Mouse (Mus musculus): ENCODE results near the gene Eif4a2. TPM values are rescaled to one million over a fixed set of nuclear protein-coding genes. Genes with fewer than 3 reads are reported as not detected.

Eif4a2 gene
- 409 TPM for polyA plus RNA-seq (2017; shearing (Covaris generic))

GRCm38 (mm10) chr16:23107231-23107942, at the start of gene Eif4a2:
Gene Eif4a2, plus strand, starts transcription at chr16:23107444.

GRCm38 (mm10) chr16:23057668-23058447, 49.4 kb upstream of the Eif4a2 start, which contains the start of gene Kng1:
Gene Kng1, plus strand, starts transcription at chr16:23057865.

GRCm38 (mm10) chr16:23127673-23128375, 20.6 kb downstream of the Eif4a2 start, which contains the start of gene Rfc4:
Gene Rfc4, minus strand, starts transcription at chr16:23127737.

GRCm38 (mm10) chr16:23146280-23146679, 39.0 kb downstream of the Eif4a2 start, which contains the start of gene Adipoq:
Gene Adipoq, plus strand, starts transcription at chr16:23146536.

Other genes with a start within 250 kb of the Eif4a2 start
- gene Tbccd1, start 249.8 kb upstream of the Eif4a2 start, polyA plus RNA-seq (2017; shearing (Covaris generic)) = 12.7 TPM
- 78.9 TPM for gene Dnajb11, start 249.6 kb upstream of the Eif4a2 start, polyA plus RNA-seq (2017; shearing (Covaris generic))
- not detected for gene Ahsg, start 216.2 kb upstream of the Eif4a2 start, polyA plus RNA-seq (2017; shearing (Covaris generic))
- 0.28 TPM for gene Fetub, start 189.1 kb upstream of the Eif4a2 start, polyA plus RNA-seq (2017; shearing (Covaris generic))
- gene Hrg, start 156.4 kb upstream of the Eif4a2 start, polyA plus RNA-seq (2017; shearing (Covaris generic)) = not detected
- gene Kng2, start 78.0 kb upstream of the Eif4a2 start, polyA plus RNA-seq (2017; shearing (Covaris generic)) = not detected
- gene Kng1, start 49.6 kb upstream of the Eif4a2 start, polyA plus RNA-seq (2017; shearing (Covaris generic)) = not detected
- 20.2 TPM for gene Rfc4, start 20.3 kb downstream of the Eif4a2 start, polyA plus RNA-seq (2017; shearing (Covaris generic))
- not detected for gene Adipoq, start 39.1 kb downstream of the Eif4a2 start, polyA plus RNA-seq (2017; shearing (Covaris generic))
- gene St6gal1, start 117.3 kb downstream of the Eif4a2 start, polyA plus RNA-seq (2017; shearing (Covaris generic)) = 26.3 TPM

Measured in effector memory CD4-positive, alpha-beta T cell, adult 7 months (primary cell).